Mouse (Mus musculus) C2C12 (cell line): ENCODE measurements around the gene Wars2. TPM values are rescaled to one million over a fixed set of nuclear protein-coding genes. Genes with fewer than 3 reads are reported as not detected.

ENCODE experiments used
- H3K27me3 ChIP-seq: one replicate; pipeline ENCODE4 v1.6.1; 2011; ENCODE audit not compliant: control insufficient read depth, insufficient read depth, insufficient read length
- H3K36me3 ChIP-seq: one replicate; pipeline ENCODE4 v1.6.1; 2011; ENCODE audit not compliant: control insufficient read depth, insufficient read depth
- H3K4me3 ChIP-seq: one replicate; pipeline ENCODE4 v1.5.1; 2011; ENCODE audit warnings: mild to moderate bottlenecking, control low read depth; ENCODE audit not compliant: poor library complexity, insufficient read depth, severe bottlenecking
- H3K79me2 ChIP-seq: one replicate; pipeline ENCODE4 v1.6.1; 2011; ENCODE audit not compliant: control insufficient read depth, insufficient read depth
- H3K79me3 ChIP-seq: one replicate; pipeline ENCODE4 v1.6.1; 2011; ENCODE audit warnings: low read depth, control low read depth
- H3ac ChIP-seq: one replicate; pipeline ENCODE3; 2011; ENCODE audit warnings: low read depth; ENCODE audit not compliant: control insufficient read depth, insufficient read length
- CEBPB ChIP-seq: IDR thresholded peaks from one replicate; pipeline ENCODE4 v1.6.1; 2011; ENCODE audit warnings: low read depth, mild to moderate bottlenecking, control low read depth, moderate library complexity
- CTCF ChIP-seq: IDR thresholded peaks from one replicate; pipeline ENCODE4 v1.5.1; 2011; ENCODE audit not compliant: control insufficient read depth, insufficient read depth, insufficient read length
- FOSL1 ChIP-seq: IDR thresholded peaks from one replicate; pipeline ENCODE4 v1.8.0; 2011; ENCODE audit warnings: mild to moderate bottlenecking, low read length; ENCODE audit not compliant: poor library complexity, insufficient read depth, severe bottlenecking
- MAX ChIP-seq: IDR thresholded peaks from one replicate; pipeline ENCODE4 v1.6.1; 2011; ENCODE audit warnings: mild to moderate bottlenecking, control low read depth
- MYOD1 ChIP-seq: IDR thresholded peaks from one replicate; pipeline ENCODE4 v1.6.1; 2011; ENCODE audit warnings: low read depth; ENCODE audit not compliant: control insufficient read depth, insufficient read length
- MYOG ChIP-seq: IDR thresholded peaks from one replicate; pipeline ENCODE4 v1.6.1; 2011; ENCODE audit not compliant: control insufficient read depth, insufficient read length; ENCODE audit errors: extremely low read depth
- USF1 ChIP-seq: IDR thresholded peaks from one replicate; pipeline ENCODE4 v1.6.1; 2011; ENCODE audit warnings: low read depth, mild to moderate bottlenecking, control low read depth, moderate library complexity
- polyA plus RNA-seq: library from polyadenylated mRNA; unstranded; fragments of >200 nt; fragmentation: generic; extraction: Trizol; gene quantifications from one replicate; pipeline ENCODE4 v1.2.1, GENCODE M21; 2012; ENCODE audit warnings: missing spikeins

The Wars2 gene
- polyA plus RNA-seq, 1 experiment: 5.1 TPM

DNA sequence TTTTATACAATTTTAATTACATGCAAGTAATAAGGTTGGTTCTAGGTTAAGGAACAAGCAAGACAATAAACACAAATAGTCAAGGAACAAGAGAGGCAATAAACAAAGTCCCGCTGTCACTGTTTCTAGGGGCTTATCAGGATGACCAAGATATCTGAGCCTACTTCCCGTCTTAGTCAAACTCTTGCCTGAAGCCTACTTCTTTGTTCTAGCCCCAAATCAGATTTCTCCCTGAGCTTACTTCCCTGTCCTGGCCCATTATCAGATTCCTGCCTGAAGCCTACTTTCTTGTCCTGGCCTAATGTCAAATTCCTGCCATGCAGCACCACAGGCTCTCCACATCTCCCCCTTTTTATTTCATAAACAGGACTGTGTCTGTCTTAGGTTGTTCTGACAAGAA lies 19.9 kb upstream of the Wars2 start:
- H3K79me3 ChIP-seq: no peaks in the 10 kb centered on the region
- TF ChIP-seq MAX (no peak), MYOG (no peak), CEBPB (no peak), CTCF (no peak), USF1 (no peak), MYOD1 (no peak), FOSL1 (no peak)
- no peaks in the 10 kb centered on the region for H3K79me2 ChIP-seq
- H3K36me3 ChIP-seq: no peaks in the 10 kb centered on the region
- H3K4me3 ChIP-seq: no peak overlapping the region
- no peak overlapping the region for H3ac ChIP-seq
- no peaks in the 10 kb centered on the region for H3K27me3 ChIP-seq

DNA sequence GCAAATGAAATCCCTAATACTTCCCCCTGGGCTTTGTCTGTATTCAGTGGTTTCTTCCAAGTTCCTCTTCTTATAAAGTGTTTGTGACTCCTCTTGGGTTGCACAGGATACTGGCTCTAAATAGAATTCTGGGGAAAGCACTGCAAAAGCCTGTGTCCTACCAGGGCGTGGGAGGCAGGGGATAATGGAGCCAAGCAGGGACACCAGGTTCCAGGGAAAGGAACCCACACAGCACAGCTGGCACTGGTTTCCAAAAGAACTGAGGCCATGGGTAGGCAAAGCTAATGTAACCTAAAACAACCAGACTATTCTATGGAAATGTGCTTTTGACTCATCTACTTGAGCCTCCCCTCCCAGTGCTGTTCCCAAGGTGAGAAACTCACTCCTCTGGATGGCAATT lies 10.3 kb upstream of the Wars2 start:
- Histone ChIP-seq H3ac (no peak overlapping the region), H3K79me2 (no peaks in the 10 kb centered on the region), H3K4me3 (no peak overlapping the region), H3K36me3 (no peaks in the 10 kb centered on the region), H3K79me3 (no peaks in the 10 kb centered on the region), H3K27me3 (peaks cover 3% of the 10 kb centered on the region)
- TF ChIP-seq CEBPB: no peak
- TF ChIP-seq FOSL1: no peak
- TF ChIP-seq MYOG: no peak
- no peak for TF ChIP-seq CTCF
- TF ChIP-seq MYOD1: no peak
- TF ChIP-seq USF1: no peak
- no peak for TF ChIP-seq MAX

DNA sequence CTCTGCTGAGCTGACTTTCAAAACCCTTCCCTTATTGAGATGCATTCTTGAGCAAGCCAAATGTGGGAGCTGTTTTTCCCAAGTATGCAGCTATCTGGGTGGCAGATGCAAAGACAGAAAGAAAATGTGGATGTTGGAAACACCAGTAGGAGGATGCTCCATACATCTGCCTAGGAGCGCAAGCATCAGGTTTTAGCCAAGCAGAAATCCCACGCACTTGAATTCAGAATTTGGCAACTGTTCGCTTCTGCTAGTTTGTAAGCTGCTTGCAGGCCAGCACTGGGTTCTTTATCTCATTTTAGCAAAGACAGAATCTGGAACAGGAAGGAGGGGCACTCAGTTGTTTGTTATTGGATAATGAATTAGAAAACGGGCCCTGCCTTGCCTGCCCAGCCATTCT lies 8.9 kb upstream of the Wars2 start:
- TF ChIP-seq MYOG (no peak), CTCF (no peak), MYOD1 (no peak), FOSL1 (no peak), USF1 (no peak), MAX (no peak), CEBPB (no peak)
- Histone ChIP-seq H3K4me3 (no peak overlapping the region), H3ac (no peak overlapping the region)

DNA sequence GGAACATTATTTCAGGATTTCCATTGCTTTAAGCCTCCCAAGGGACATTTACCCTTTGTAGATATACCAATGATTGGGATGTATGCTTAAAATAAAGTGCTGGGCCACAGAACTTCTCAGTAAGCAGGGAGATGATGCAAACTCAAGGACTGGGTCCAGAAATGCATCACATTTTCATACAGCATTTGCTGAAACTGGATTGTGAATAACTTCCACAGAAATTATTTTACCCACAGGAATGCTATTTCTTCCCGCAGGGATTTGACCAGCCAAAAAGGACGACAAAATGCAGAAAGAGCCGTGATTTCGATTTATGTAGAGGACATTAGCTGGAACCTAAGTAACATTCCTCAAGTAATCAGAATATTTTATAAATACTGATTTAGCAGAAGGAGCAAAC lies 7.0 kb upstream of the Wars2 start:
- Histone ChIP-seq H3ac (no peak overlapping the region), H3K4me3 (no peak overlapping the region), H3K27me3 (peaks cover 3% of the 10 kb centered on the region), H3K36me3 (no peaks in the 10 kb centered on the region), H3K79me2 (no peaks in the 10 kb centered on the region), H3K79me3 (no peaks in the 10 kb centered on the region)
- TF ChIP-seq MYOD1: no peak
- no peak for TF ChIP-seq MYOG
- no peak for TF ChIP-seq USF1
- no peak for TF ChIP-seq FOSL1
- TF ChIP-seq CTCF: no peak
- TF ChIP-seq MAX: no peak
- no peak for TF ChIP-seq CEBPB

More for the DNA sequence above, 8.9 kb upstream of the Wars2 start:
- H3K79me2 ChIP-seq: no peaks in the 10 kb centered on the region
- H3K79me3 ChIP-seq: no peaks in the 10 kb centered on the region
- peaks cover 3% of the 10 kb centered on the region for H3K27me3 ChIP-seq
- no peaks in the 10 kb centered on the region for H3K36me3 ChIP-seq

DNA sequence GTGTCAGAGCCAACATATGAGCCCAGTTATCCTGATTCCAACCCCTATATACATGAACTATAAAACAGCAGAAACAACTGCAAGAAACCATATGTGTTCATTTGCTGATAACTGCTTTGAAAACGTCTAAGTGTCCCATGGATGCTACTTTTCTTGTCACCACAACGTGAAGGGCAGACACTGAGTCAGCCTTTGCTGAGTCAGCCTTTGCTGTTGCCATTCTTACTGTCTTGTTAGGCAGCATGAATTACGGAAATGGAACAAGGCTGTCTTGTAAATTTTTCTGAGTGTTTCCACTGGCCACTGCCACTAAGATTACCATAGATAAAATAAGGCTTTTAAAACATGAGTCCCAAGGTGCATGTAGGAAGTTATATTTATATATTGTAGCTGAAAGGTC lies 7.0 kb downstream of the Wars2 start:
- no peaks in the 10 kb centered on the region for H3K27me3 ChIP-seq
- peaks cover 30% of the 10 kb centered on the region for H3K79me3 ChIP-seq
- H3K36me3 ChIP-seq: no peaks in the 10 kb centered on the region
- H3K4me3 ChIP-seq: no peak overlapping the region
- peaks cover 84% of the 10 kb centered on the region for H3K79me2 ChIP-seq
- H3ac ChIP-seq: no peak overlapping the region
- TF ChIP-seq MYOG (no peak), MAX (no peak), CTCF (no peak), MYOD1 (no peak), FOSL1 (no peak), CEBPB (no peak), USF1 (no peak)

DNA sequence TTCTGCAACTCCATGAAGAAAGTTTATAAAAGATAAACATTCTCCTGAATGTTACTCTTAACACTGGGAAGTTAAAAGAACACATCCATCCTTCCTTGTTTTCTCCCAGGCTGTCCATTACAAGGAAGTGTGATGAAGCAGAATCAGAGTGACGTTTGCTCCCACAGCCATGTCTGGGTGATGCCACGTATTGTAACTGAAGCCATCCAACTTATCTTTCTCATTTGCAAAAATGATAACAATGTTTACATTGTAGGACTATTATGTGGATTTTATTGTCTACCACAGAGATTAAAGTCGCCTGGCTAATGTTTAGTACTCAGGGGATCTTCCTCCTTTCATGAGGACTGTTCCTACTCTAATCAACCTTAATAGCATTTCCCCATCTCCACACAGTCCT lies 8.2 kb downstream of the Wars2 start:
- Histone ChIP-seq H3K79me3 (peaks cover 29% of the 10 kb centered on the region), H3ac (no peak overlapping the region), H3K4me3 (no peak overlapping the region), H3K27me3 (no peaks in the 10 kb centered on the region), H3K36me3 (no peaks in the 10 kb centered on the region), H3K79me2 (peaks cover 72% of the 10 kb centered on the region)
- TF ChIP-seq FOSL1 (no peak), MYOD1 (no peak), CEBPB (no peak), MAX (no peak), USF1 (no peak), MYOG (no peak), CTCF (no peak)
